Mouse (Mus musculus): ENCODE data around the gene Slc35b4. TPM values are rescaled to one million over a fixed set of nuclear protein-coding genes. Genes with fewer than 3 reads are reported as not detected.
A peak's percentile ranks its signal among the peaks of the same experiment; 100 is the strongest.

The Slc35b4 gene
- polyA plus RNA-seq, 1 experiment from 2014 or later: 46.3 TPM

GRCm38 (mm10) chr6:34187273-34187863 lies 10.5 kb upstream of the Slc35b4 start:
- no peak for DNase-seq (ENCODE audit: low spot score)
- peaks cover 5% of the 10 kb centered on the region; the same call in 1 of the 2 replicates for H3K4me1 ChIP-seq
- H3K4me3 ChIP-seq: no peak overlapping the region
- no peaks in the 10 kb centered on the region for H3K27me3 ChIP-seq (ENCODE audit: insufficient read depth, poor library complexity, severe bottlenecking)
- no peak overlapping the region for H3K27ac ChIP-seq
- no peaks in the 10 kb centered on the region for H3K9me3 ChIP-seq
- WGBS: 41% methylated on average over 2 of the region's 2 CpGs
- H3K36me3 ChIP-seq: no peaks in the 10 kb centered on the region

GRCm38 (mm10) chr6:34183326-34183725 lies 6.4 kb upstream of the Slc35b4 start:
- no peak for DNase-seq (ENCODE audit: low spot score)
- Histone ChIP-seq H3K36me3 (no peaks in the 10 kb centered on the region), H3K27me3 (ENCODE audit: insufficient read depth, poor library complexity, severe bottlenecking) (no peaks in the 10 kb centered on the region), H3K9me3 (no peaks in the 10 kb centered on the region), H3K27ac (no peak overlapping the region), H3K4me1 (peaks cover 5% of the 10 kb centered on the region; the same call in 1 of the 2 replicates), H3K4me3 (no peak overlapping the region)
- WGBS: 78% methylated on average over 3 of the region's 3 CpGs

- no peak overlapping the region for H3K4me3 ChIP-seq
- H3K9me3 ChIP-seq: no peaks in the 10 kb centered on the region
- no peaks in the 10 kb centered on the region for H3K4me1 ChIP-seq
- no peaks in the 10 kb centered on the region for H3K27me3 ChIP-seq (ENCODE audit: insufficient read depth, poor library complexity, severe bottlenecking)
- WGBS: 44% methylated on average over 3 of the region's 3 CpGs
- H3K27ac ChIP-seq: no peak overlapping the region
- no peak for DNase-seq (ENCODE audit: low spot score)
- no peaks in the 10 kb centered on the region for H3K36me3 ChIP-seq
Observed at GRCm38 (mm10) chr6:34181961-34182360, 5.0 kb upstream of the Slc35b4 start.

- no peak for DNase-seq (ENCODE audit: low spot score)
- H3K27me3 ChIP-seq (ENCODE audit: insufficient read depth, poor library complexity, severe bottlenecking): no peaks in the 10 kb centered on the region
- no peaks in the 10 kb centered on the region for H3K9me3 ChIP-seq
- no peak overlapping the region for H3K4me3 ChIP-seq
- H3K36me3 ChIP-seq: no peaks in the 10 kb centered on the region
- H3K27ac ChIP-seq: no peak overlapping the region
- WGBS: 79% methylated on average over 4 of the region's 4 CpGs
- H3K4me1 ChIP-seq: peaks cover 10% of the 10 kb centered on the region; the same call in 1 of the 2 replicates
Observed at GRCm38 (mm10) chr6:34179911-34180310, 3.0 kb upstream of the Slc35b4 start.

GRCm38 (mm10) chr6:34179007-34179406 lies 2.1 kb upstream of the Slc35b4 start:
- Histone ChIP-seq H3K27ac (no peak overlapping the region), H3K4me3 (no peak overlapping the region), H3K27me3 (ENCODE audit: insufficient read depth, poor library complexity, severe bottlenecking) (no peaks in the 10 kb centered on the region), H3K4me1 (peaks cover 14% of the 10 kb centered on the region), H3K36me3 (no peaks in the 10 kb centered on the region), H3K9me3 (no peaks in the 10 kb centered on the region)
- 69% methylated on average over 3 of the region's 3 CpGs for WGBS
- DNase-seq (ENCODE audit: low spot score): no peak

- Histone ChIP-seq H3K9me3 (no peaks in the 10 kb centered on the region), H3K27me3 (ENCODE audit: insufficient read depth, poor library complexity, severe bottlenecking) (no peaks in the 10 kb centered on the region), H3K27ac (peak overlapping the region; percentile 94), H3K36me3 (peaks cover 4% of the 10 kb centered on the region; the same call in 1 of the 2 replicates), H3K4me3 (peak overlapping the region; percentile 94), H3K4me1 (peaks cover 40% of the 10 kb centered on the region)
- 2% methylated on average over 29 of the region's 29 CpGs for WGBS
- DNase-seq (ENCODE audit: low spot score): no peak
Observed at GRCm38 (mm10) chr6:34176111-34176863, 624 bp downstream of the Slc35b4 start.

- Histone ChIP-seq H3K9me3 (no peaks in the 10 kb centered on the region), H3K27me3 (ENCODE audit: insufficient read depth, poor library complexity, severe bottlenecking) (no peaks in the 10 kb centered on the region), H3K4me1 (peaks cover 51% of the 10 kb centered on the region), H3K36me3 (peaks cover 8% of the 10 kb centered on the region), H3K4me3 (no peak overlapping the region), H3K27ac (no peak overlapping the region)
- 67% methylated on average over 8 of the region's 8 CpGs for WGBS
- no peak for DNase-seq (ENCODE audit: low spot score)
Observed at GRCm38 (mm10) chr6:34174715-34175114, 2.2 kb downstream of the Slc35b4 start.

- peaks cover 51% of the 10 kb centered on the region for H3K4me1 ChIP-seq
- peaks cover 21% of the 10 kb centered on the region for H3K36me3 ChIP-seq
- H3K9me3 ChIP-seq: no peaks in the 10 kb centered on the region
- 79% methylated on average over 12 of the region's 12 CpGs for WGBS
- no peak overlapping the region for H3K4me3 ChIP-seq
- H3K27me3 ChIP-seq (ENCODE audit: insufficient read depth, poor library complexity, severe bottlenecking): no peaks in the 10 kb centered on the region
- no peak for DNase-seq (ENCODE audit: low spot score)
- H3K27ac ChIP-seq: no peak overlapping the region
Observed at GRCm38 (mm10) chr6:34173251-34173650, 3.7 kb downstream of the Slc35b4 start.

- 89% methylated on average over 12 of the region's 12 CpGs for WGBS
- no peaks in the 10 kb centered on the region for H3K9me3 ChIP-seq
Observed at GRCm38 (mm10) chr6:34171748-34172457, 5.0 kb downstream of the Slc35b4 start.

GRCm38 (mm10) chr6:34170844-34171494 lies 5.9 kb downstream of the Slc35b4 start:
- peaks cover 42% of the 10 kb centered on the region for H3K36me3 ChIP-seq
- WGBS: 57% methylated on average over 7 of the region's 7 CpGs
- H3K27ac ChIP-seq: peak overlapping the region; percentile 69

More at GRCm38 (mm10) chr6:34171748-34172457, 5.0 kb downstream of the Slc35b4 start:
- DNase-seq (ENCODE audit: low spot score): no peak
- Histone ChIP-seq H3K27ac (no peak overlapping the region; the same call in 1 of the 2 replicates), H3K4me1 (peaks cover 51% of the 10 kb centered on the region), H3K27me3 (ENCODE audit: insufficient read depth, poor library complexity, severe bottlenecking) (no peaks in the 10 kb centered on the region), H3K36me3 (peaks cover 32% of the 10 kb centered on the region), H3K4me3 (no peak overlapping the region)

GRCm38 (mm10) chr6:34168834-34169233 lies 8.1 kb downstream of the Slc35b4 start:
- Histone ChIP-seq H3K9me3 (no peaks in the 10 kb centered on the region), H3K27me3 (ENCODE audit: insufficient read depth, poor library complexity, severe bottlenecking) (no peaks in the 10 kb centered on the region), H3K4me3 (no peak overlapping the region), H3K27ac (no peak overlapping the region), H3K4me1 (peaks cover 37% of the 10 kb centered on the region), H3K36me3 (peaks cover 59% of the 10 kb centered on the region)
- no peak for DNase-seq (ENCODE audit: low spot score)
- WGBS: 85% methylated on average over 3 of the region's 3 CpGs

More at GRCm38 (mm10) chr6:34170844-34171494, 5.9 kb downstream of the Slc35b4 start:
- DNase-seq (ENCODE audit: low spot score): no peak
- Histone ChIP-seq H3K9me3 (no peaks in the 10 kb centered on the region), H3K4me1 (peaks cover 46% of the 10 kb centered on the region), H3K4me3 (no peak overlapping the region), H3K27me3 (ENCODE audit: insufficient read depth, poor library complexity, severe bottlenecking) (no peaks in the 10 kb centered on the region)

GRCm38 (mm10) chr6:34163014-34163413 lies 13.9 kb downstream of the Slc35b4 start:
- Histone ChIP-seq H3K4me1 (peaks cover 16% of the 10 kb centered on the region), H3K27me3 (ENCODE audit: insufficient read depth, poor library complexity, severe bottlenecking) (no peaks in the 10 kb centered on the region), H3K36me3 (peaks cover 75% of the 10 kb centered on the region), H3K27ac (no peak overlapping the region), H3K9me3 (no peaks in the 10 kb centered on the region), H3K4me3 (no peak overlapping the region)
- no peak for DNase-seq (ENCODE audit: low spot score)
- 81% methylated on average over 9 of the region's 9 CpGs for WGBS

All from heart, embryonic 10.5 days (tissue).